Mouse (Mus musculus) gastrocnemius, postnatal 36 days (tissue): ENCODE measurements around the gene Myo15. TPM values are rescaled to one million over a fixed set of nuclear protein-coding genes. Genes with fewer than 3 reads are reported as not detected.
A peak's percentile ranks its signal among the peaks of the same experiment; 100 is the strongest.
"Not testable (repeated sequence)": the region's sequence is repeated elsewhere in the genome, so short reads cannot be mapped to it uniquely, and the experiment has no call there.

ENCODE experiments used
- DNase-seq, 2 experiments: peaks; one replicate each; pipeline ENCODE4 v3.0.0; 2022
- intact Hi-C: fragments of 180-260 bp; cut with DNase I; formaldehyde crosslinking; loops from one replicate; pipeline ENCODE4 v1.15.1; 2025
- total RNA-seq, 2 experiments: library from RNA; stranded (reverse); gene quantifications; 2 replicates each; pipeline ENCODE4 v1.2.3; 2021

Myo15 gene
- total RNA-seq, 2 experiments from 2014 or later, result not detected

GRCm38 (mm10) chr11:60540761-60541160 is 71.6 kb downstream of the Myo15 start:
- intact Hi-C loops, result no loop called here
- no peak for DNase-seq

GRCm38 (mm10) chr11:60541831-60542230 is 72.7 kb downstream of the Myo15 start:
- intact Hi-C loops, result no loop called here
- no peak for DNase-seq

GRCm38 (mm10) chr11:60543211-60543610 is 74.1 kb downstream of the Myo15 start:
- DNase-seq, intact Hi-C loops: not testable (repeated sequence)

GRCm38 (mm10) chr11:60545433-60545832 is 76.3 kb downstream of the Myo15 start:
- no peak for DNase-seq
- intact Hi-C loops, result no loop called here

GRCm38 (mm10) chr11:60548112-60548511 is 79.0 kb downstream of the Myo15 start:
- DNase-seq, result no peak
- intact Hi-C loops, result no loop called here

GRCm38 (mm10) chr11:60553091-60553490 is 84.0 kb downstream of the Myo15 start:
- intact Hi-C loops, result loop anchor here (10.0 kb wide), 1 partner anchor 152 kb away; no protein-coding TSS in a partner anchor
- DNase-seq, result no peak

- intact Hi-C loops, result loop anchor here (10.0 kb wide), 1 partner anchor 147 kb away; no protein-coding TSS in a partner anchor
- no peak for DNase-seq
Observed at GRCm38 (mm10) chr11:60557675-60558074, 88.5 kb downstream of the Myo15 start.

GRCm38 (mm10) chr11:60559342-60559741 is 90.2 kb downstream of the Myo15 start:
- intact Hi-C loops, result loop anchor here (1.0 to 10.0 kb wide), 2 partner anchors 145 to 165 kb away; no protein-coding TSS in a partner anchor
- peak; percentile 56 to 64 for DNase-seq

GRCm38 (mm10) chr11:60574006-60574405 is 104.9 kb downstream of the Myo15 start:
- intact Hi-C loops, DNase-seq: not testable (repeated sequence)

Other genes with a start within 250 kb of the Myo15 start
- 10 to 100 TPM; 18.4 to 21.0 TPM for gene Srebf1, start 246.8 kb upstream of the Myo15 start, total RNA-seq
- gene Tom1l2, start 116.4 kb upstream of the Myo15 start, total RNA-seq, result 10 to 100 TPM; 59.4 to 61.5 TPM
- gene Drc3, start 116.0 kb upstream of the Myo15 start, total RNA-seq, result 1 to 10 TPM; 1.1 to 1.2 TPM
- 10 to 100 TPM; 53.7 to 61.9 TPM for gene Gid4, start 52.2 kb upstream of the Myo15 start, total RNA-seq
- gene Atpaf2, start 50.9 kb upstream of the Myo15 start, total RNA-seq, result 10 to 100 TPM; 28.7 to 30.9 TPM
- gene Drg2, start 14.7 kb upstream of the Myo15 start, total RNA-seq, result 10 to 100 TPM; 22.0 to 23.2 TPM
- gene Alkbh5, start 67.0 kb downstream of the Myo15 start, total RNA-seq, result 100 to 1,000 TPM; 107 TPM
- gene Llgl1, start 230.4 kb downstream of the Myo15 start, total RNA-seq, result 1 to 10 TPM; 8.2 to 8.5 TPM